Comparison of ENCODE assay signal across 35 mouse cellular contexts in the genomic region with DNA sequence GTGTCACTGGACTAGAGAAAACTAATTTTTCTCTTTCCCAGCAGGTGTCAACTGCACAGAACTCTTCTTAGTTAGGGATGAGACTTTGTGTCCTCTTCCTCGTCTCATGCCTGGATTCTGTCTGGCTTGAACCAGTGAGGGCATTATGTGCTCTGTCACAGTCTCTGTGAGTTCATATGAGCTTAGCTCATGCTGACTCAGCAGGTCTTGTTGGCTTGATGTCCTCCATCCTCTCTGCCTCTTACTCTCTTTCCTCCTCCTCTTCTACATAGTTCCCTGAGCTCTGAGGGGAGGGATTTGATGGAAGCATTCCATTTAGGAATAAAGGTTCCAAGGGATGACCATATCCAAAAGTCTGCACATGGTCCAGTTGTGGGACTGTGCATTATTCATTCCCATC.
"Had no signal": no experiment of that assay in that cellular context is flagged by ENCODE, and none has a peak within 500 bp of the region (broad histone marks: within the 10 kb centered on the region; RNA-seq: fewer than 3 reads in every experiment).

No protein-coding gene starts in this region.

- H3K27ac ChIP-seq: heart, embryonic 10.5 days; heart, embryonic 13.5 days; heart, embryonic 15.5 days; hindbrain, embryonic 10.5 days; hindbrain, embryonic 12.5 days; hindbrain, embryonic 13.5 days; hindbrain, embryonic 14.5 days; hindbrain, embryonic 15.5 days; hindbrain, postnatal 0 days; intestine, embryonic 15.5 days; kidney, embryonic 15.5 days; kidney, postnatal 0 days; layer of hippocampus, adult 2 months had no signal

- H3K27me3 ChIP-seq: heart, embryonic 12.5 days; heart, embryonic 13.5 days; heart, embryonic 15.5 days; hindbrain, embryonic 12.5 days; hindbrain, embryonic 13.5 days; hindbrain, embryonic 15.5 days; intestine, embryonic 15.5 days; kidney, embryonic 15.5 days had no signal

- DNase-seq: heart, postnatal 10 days; heart, postnatal 14 days; heart, postnatal 36 days; heart, postnatal 4 days; kidney, adult 11 months; kidney, adult 18-20 months; kidney, adult 2 months; kidney, adult 8-10 months; kidney, adult 9 months; kidney, postnatal 10 days; kidney, postnatal 14 days; kidney, postnatal 25 days; kidney, postnatal 36 days; kidney, postnatal 4 days; layer of hippocampus, adult 9-11 months; layer of hippocampus, postnatal 36 days had no signal

- H3K4me1 ChIP-seq: heart, embryonic 10.5 days; heart, embryonic 12.5 days; heart, embryonic 13.5 days; heart, embryonic 15.5 days; hindbrain, embryonic 10.5 days; hindbrain, embryonic 12.5 days; hindbrain, embryonic 13.5 days; hindbrain, embryonic 15.5 days; intestine, embryonic 15.5 days; kidney, embryonic 15.5 days had no signal

- H3K36me3 ChIP-seq: heart, embryonic 10.5 days; heart, embryonic 12.5 days; heart, embryonic 13.5 days; heart, embryonic 15.5 days; hindbrain, embryonic 10.5 days; hindbrain, embryonic 12.5 days; hindbrain, embryonic 13.5 days; hindbrain, embryonic 15.5 days; intestine, embryonic 15.5 days; kidney, embryonic 15.5 days had no signal

- ATAC-seq: hindbrain, embryonic 16.5 days; hindbrain, postnatal 0 days; inflammation-experienced regulatory T-cells, adult 6 months; intestine, embryonic 15.5 days; intestine, embryonic 16.5 days; intestine, postnatal 0 days had no signal

- H3K9ac ChIP-seq: heart, embryonic 12.5 days; heart, embryonic 13.5 days; heart, embryonic 15.5 days; hindbrain, embryonic 12.5 days; hindbrain, embryonic 13.5 days; hindbrain, embryonic 14.5 days; hindbrain, embryonic 15.5 days; intestine, embryonic 15.5 days; kidney, embryonic 15.5 days had no signal

- H3K9me3 ChIP-seq: heart, embryonic 10.5 days; heart, embryonic 12.5 days; heart, embryonic 13.5 days; heart, embryonic 15.5 days; hindbrain, embryonic 10.5 days; hindbrain, embryonic 12.5 days; hindbrain, embryonic 13.5 days; hindbrain, embryonic 15.5 days; intestine, embryonic 15.5 days; kidney, embryonic 15.5 days had no signal

- H3K4me3 ChIP-seq: heart, embryonic 10.5 days; heart, embryonic 12.5 days; heart, embryonic 13.5 days; heart, embryonic 15.5 days; hindbrain, embryonic 10.5 days; hindbrain, embryonic 12.5 days; hindbrain, embryonic 13.5 days; hindbrain, embryonic 15.5 days; intestine, embryonic 15.5 days; kidney, embryonic 15.5 days; layer of hippocampus, adult 2 months had no signal

- H3K4me2 ChIP-seq: heart, embryonic 11.5 days; heart, embryonic 12.5 days; heart, embryonic 13.5 days; heart, embryonic 15.5 days; hindbrain, embryonic 12.5 days; hindbrain, embryonic 13.5 days; hindbrain, embryonic 14.5 days; hindbrain, embryonic 15.5 days; intestine, embryonic 15.5 days; kidney, embryonic 15.5 days had no signal
